Mouse (Mus musculus) lung, postnatal 36 days (tissue): Measurements from ENCODE around the gene Coro1a.

Experiments used
- DNase-seq: peaks from one replicate; pipeline ENCODE4 v3.0.0; 2022; ENCODE audit warnings: mixed read lengths

Coro1a gene

GRCm38 (mm10) chr7:126707442-126708174 is at the start of gene Coro1a:
TSS of gene Coro1a (minus strand) at chr7:126707787.
- peak; percentile 53 for DNase-seq

GRCm38 (mm10) chr7:126754866-126755265 is 47.3 kb upstream of the Coro1a start:
- peak; percentile 93 for DNase-seq

GRCm38 (mm10) chr7:126749582-126750343 is 42.2 kb upstream of the Coro1a start:
- DNase-seq, result no peak

- no peak for DNase-seq
Observed at GRCm38 (mm10) chr7:126748824-126749223, 41.2 kb upstream of the Coro1a start.

GRCm38 (mm10) chr7:126746798-126747197 is 39.2 kb upstream of the Coro1a start:
- peak; percentile 51 for DNase-seq

- DNase-seq, result peak; percentile 62
Observed at GRCm38 (mm10) chr7:126746066-126746465, 38.5 kb upstream of the Coro1a start.

GRCm38 (mm10) chr7:126741964-126742482 is 34.4 kb upstream of the Coro1a start:
- DNase-seq, result no peak

- no peak for DNase-seq
Observed at GRCm38 (mm10) chr7:126741452-126741851, 33.9 kb upstream of the Coro1a start.

- DNase-seq, result no peak
Observed at GRCm38 (mm10) chr7:126740977-126741376, 33.4 kb upstream of the Coro1a start.

GRCm38 (mm10) chr7:126740132-126740735 is 32.6 kb upstream of the Coro1a start:
- no peak for DNase-seq

GRCm38 (mm10) chr7:126739551-126739950 is 32.0 kb upstream of the Coro1a start:
- peak; percentile 55 for DNase-seq

- DNase-seq, result no peak
Observed at GRCm38 (mm10) chr7:126736122-126736521, 28.5 kb upstream of the Coro1a start.

- DNase-seq, result peak; percentile 66
Observed at GRCm38 (mm10) chr7:126730256-126730789, 22.7 kb upstream of the Coro1a start.

GRCm38 (mm10) chr7:126725667-126726066 is 18.1 kb upstream of the Coro1a start:
- DNase-seq, result peak; percentile 14

GRCm38 (mm10) chr7:126725077-126725476 is 17.5 kb upstream of the Coro1a start:
- peak; percentile 12 for DNase-seq

- DNase-seq, result no peak
Observed at GRCm38 (mm10) chr7:126721635-126722034, 14.0 kb upstream of the Coro1a start.

GRCm38 (mm10) chr7:126718787-126719337 is 11.3 kb upstream of the Coro1a start:
- no peak for DNase-seq

GRCm38 (mm10) chr7:126717566-126717965 is 10.0 kb upstream of the Coro1a start:
- DNase-seq, result no peak

- DNase-seq, result no peak
Observed at GRCm38 (mm10) chr7:126715679-126716078, 8.1 kb upstream of the Coro1a start.

- no peak for DNase-seq
Observed at GRCm38 (mm10) chr7:126711910-126712309, 4.3 kb upstream of the Coro1a start.

- DNase-seq, result no peak
Observed at GRCm38 (mm10) chr7:126710266-126710665, 2.7 kb upstream of the Coro1a start.

- DNase-seq, result no peak
Observed at GRCm38 (mm10) chr7:126708175-126708952, 777 bp upstream of the Coro1a start.
